Mouse (Mus musculus) ES-E14 (cell line): ENCODE results near the gene Tbc1d22b.

Experiments
- HCFC1 ChIP-seq: IDR thresholded peaks from 2 replicates; pipeline ENCODE4 v1.6.1; 2012; ENCODE audit warnings: low read length, inconsistent platforms, borderline replicate concordance; ENCODE audit not compliant: insufficient read depth
- MAFK ChIP-seq: IDR thresholded peaks from 2 replicates; pipeline ENCODE4 v1.6.1; 2014; ENCODE audit warnings: mild to moderate bottlenecking, low read depth, low read length, inconsistent platforms; ENCODE audit not compliant: insufficient read depth
- ZC3H11A ChIP-seq: IDR thresholded peaks from 2 replicates; pipeline ENCODE4 v1.6.1; 2012; ENCODE audit warnings: low read depth, mild to moderate bottlenecking, inconsistent platforms, low read length, borderline replicate concordance
- ZNF384 ChIP-seq: IDR thresholded peaks from 2 replicates; pipeline ENCODE4 v1.6.1; 2012; ENCODE audit warnings: low read depth, low read length, inconsistent platforms

GRCm38 (mm10) chr17:29595891-29596770, 46.5 kb downstream of the Tbc1d22b start:
- no peak for TF ChIP-seq ZC3H11A
- TF ChIP-seq MAFK, result no peak
- TF ChIP-seq ZNF384, result no peak
- no peak for TF ChIP-seq HCFC1
